Mouse (Mus musculus) ES-E14 (cell line): Measurements from ENCODE around the gene Scgb3a1. TPM values are rescaled to one million over a fixed set of nuclear protein-coding genes. Genes with fewer than 3 reads are reported as not detected.
A peak's percentile ranks its signal among the peaks of the same experiment; 100 is the strongest.

ENCODE experiments used
- DNase-seq: peaks from one replicate; pipeline ENCODE4 v3.0.0-alpha.2; 2013; ENCODE audit warnings: low read depth, low spot score
- H3K27ac ChIP-seq: 2 replicates; pipeline ENCODE4 v1.5.1; 2012; ENCODE audit warnings: low read depth, mild to moderate bottlenecking, low read length, moderate library complexity, mixed read lengths; ENCODE audit not compliant: poor library complexity, insufficient read depth, severe bottlenecking
- H3K36me3 ChIP-seq: 2 replicates; pipeline ENCODE4 v1.6.1; 2012; ENCODE audit warnings: mild to moderate bottlenecking, low read length, moderate library complexity, mixed read lengths; ENCODE audit not compliant: control insufficient read depth, poor library complexity, insufficient read depth, severe bottlenecking
- H3K4me1 ChIP-seq, 2 experiments: fragments of 150-350 bp in 1 of 2; sonication (generic) in 1 of 2; 2 replicates each; pipeline ENCODE4 v1.6.1; 2012; ENCODE audit warnings: low read length in 2 of 2, mild to moderate bottlenecking in 1 of 2, mixed read lengths in 1 of 2; ENCODE audit not compliant: control insufficient read depth in 2 of 2, insufficient read depth in 2 of 2, poor library complexity in 1 of 2
- H3K4me3 ChIP-seq, 2 experiments: fragments of 150-350 bp in 1 of 2; sonication (generic) in 1 of 2; 2 replicates each; pipeline ENCODE4 v1.5.1; 2012; ENCODE audit warnings: low read length in 2 of 2, low read depth in 1 of 2, mild to moderate bottlenecking in 1 of 2, mixed read lengths in 1 of 2; ENCODE audit not compliant: insufficient read depth in 1 of 2, poor library complexity in 1 of 2, severe bottlenecking in 1 of 2
- H3K9ac ChIP-seq: 2 replicates; pipeline ENCODE4 v1.6.1; 2012; ENCODE audit warnings: low read depth, mild to moderate bottlenecking, low read length, mixed read lengths; ENCODE audit not compliant: poor library complexity, insufficient read depth, severe bottlenecking
- H3K9me3 ChIP-seq: fragments of 150-350 bp; sonication (generic); 2 replicates; pipeline ENCODE4 v1.6.1; 2012; ENCODE audit warnings: low read depth, mild to moderate bottlenecking, low read length; ENCODE audit not compliant: control insufficient read depth, insufficient read depth
- CHD2 ChIP-seq: IDR thresholded peaks from 2 replicates; pipeline ENCODE4 v1.6.1; 2014; ENCODE audit warnings: mild to moderate bottlenecking, low read depth, low read length, inconsistent platforms
- HCFC1 ChIP-seq: IDR thresholded peaks from 2 replicates; pipeline ENCODE4 v1.6.1; 2012; ENCODE audit warnings: low read length, inconsistent platforms, borderline replicate concordance; ENCODE audit not compliant: insufficient read depth
- MAFK ChIP-seq: IDR thresholded peaks from 2 replicates; pipeline ENCODE4 v1.6.1; 2014; ENCODE audit warnings: mild to moderate bottlenecking, low read depth, low read length, inconsistent platforms; ENCODE audit not compliant: insufficient read depth
- ZC3H11A ChIP-seq: IDR thresholded peaks from 2 replicates; pipeline ENCODE4 v1.6.1; 2012; ENCODE audit warnings: low read depth, mild to moderate bottlenecking, inconsistent platforms, low read length, borderline replicate concordance
- ZNF384 ChIP-seq: IDR thresholded peaks from 2 replicates; pipeline ENCODE4 v1.6.1; 2012; ENCODE audit warnings: low read depth, low read length, inconsistent platforms
- in situ Hi-C, 2 experiments: fragments of 600-800 bp; cut with MboI; formaldehyde crosslinking; loops; one replicate each; pipeline ENCODE4 v1.15.1; 2025; ENCODE audit warnings: low sequenced_read_pairs in 2 of 2, inconsistent platforms in 1 of 2; ENCODE audit not compliant: unreplicated experiment in 2 of 2
- total RNA-seq: library from RNA; depleted of rRNA; stranded (reverse); fragments of 300-350 nt; gene quantifications from 2 replicates; pipeline ENCODE4 v1.2.3, GENCODE M21; 2012

The Scgb3a1 gene
- total RNA-seq, 1 experiment = 1.6 TPM

GRCm38 (mm10) chr11:49654651-49655050 lies 8.8 kb upstream of the Scgb3a1 start:
- in situ Hi-C loops = no loop called here
- H3K36me3 ChIP-seq = no peaks in the 10 kb centered on the region
- no peak overlapping the region for H3K9ac ChIP-seq
- no peak overlapping the region for H3K4me3 ChIP-seq
- TF ChIP-seq HCFC1 (no peak), ZC3H11A (no peak), MAFK (no peak), CHD2 (no peak), ZNF384 (no peak)
- peaks cover 4 to 30% of the 10 kb centered on the region in 2 experiments; a peak in 3 of 4 replicates for H3K4me1 ChIP-seq
- no peak overlapping the region for H3K27ac ChIP-seq
- H3K9me3 ChIP-seq = no peaks in the 10 kb centered on the region
- DNase-seq = no peak

GRCm38 (mm10) chr11:49655501-49655900 lies 7.9 kb upstream of the Scgb3a1 start:
- TF ChIP-seq MAFK (no peak), HCFC1 (no peak), CHD2 (no peak), ZNF384 (no peak), ZC3H11A (no peak)
- H3K9me3 ChIP-seq = no peaks in the 10 kb centered on the region
- in situ Hi-C loops = no loop called here
- no peak for DNase-seq
- no peak overlapping the region for H3K27ac ChIP-seq
- H3K9ac ChIP-seq = no peak overlapping the region
- H3K4me1 ChIP-seq = peaks cover 7 to 30% of the 10 kb centered on the region in 2 experiments; a peak in 3 of 4 replicates
- H3K4me3 ChIP-seq = no peak overlapping the region
- H3K36me3 ChIP-seq = no peaks in the 10 kb centered on the region

- Histone ChIP-seq H3K9me3 (no peaks in the 10 kb centered on the region), H3K27ac (no peak overlapping the region), H3K4me3 (no peak overlapping the region), H3K4me1 (peaks cover 4 to 17% of the 10 kb centered on the region in 2 experiments; a peak in 3 of 4 replicates), H3K9ac (no peak overlapping the region), H3K36me3 (no peaks in the 10 kb centered on the region)
- in situ Hi-C loops = no loop called here
- no peak for DNase-seq
- TF ChIP-seq ZC3H11A (no peak), MAFK (no peak), ZNF384 (no peak), HCFC1 (no peak), CHD2 (no peak)
These were observed 5.3 kb upstream of the Scgb3a1 start for GRCm38 (mm10) chr11:49658065-49658464.

GRCm38 (mm10) chr11:49658791-49659469 lies 4.5 kb upstream of the Scgb3a1 start:
- no peaks in the 10 kb centered on the region for H3K36me3 ChIP-seq
- in situ Hi-C loops = no loop called here
- H3K4me1 ChIP-seq = peaks cover 4 to 21% of the 10 kb centered on the region in 2 experiments; a peak in 3 of 4 replicates
- H3K9ac ChIP-seq = no peak overlapping the region
- TF ChIP-seq CHD2 (no peak), ZC3H11A (no peak), ZNF384 (no peak), MAFK (no peak)
- H3K4me3 ChIP-seq = no peak overlapping the region
- DNase-seq = peak; percentile 72
- H3K9me3 ChIP-seq = no peaks in the 10 kb centered on the region
- H3K27ac ChIP-seq = peak overlapping the region; percentile 48
